Mouse (Mus musculus) kidney, postnatal 0 days (tissue): ENCODE measurements around the gene Mccc2. TPM values are rescaled to one million over a fixed set of nuclear protein-coding genes. Genes with fewer than 3 reads are reported as not detected.
"Not testable (repeated sequence)": the region's sequence is repeated elsewhere in the genome, so short reads cannot be mapped to it uniquely, and the experiment has no call there.

Source experiments
- ATAC-seq: fragments of 200-750 bp; cut with Nextera tagmentation; replicated peaks from 2 replicates; pipeline ENCODE4 v1.8.0; 2017; ENCODE audit warnings: low read depth, moderate number of reproducible peaks, moderate TSS enrichment, moderate library complexity; ENCODE audit not compliant: low FRiP score
- DNase-seq: peaks from one replicate; pipeline ENCODE4 v3.0.0-alpha.2; 2016; ENCODE audit warnings: low spot score
- H3K27ac ChIP-seq: fragments of 300-500 bp; sonication (generic); 2 replicates; pipeline ENCODE4 v1.5.1; 2014; ENCODE audit warnings: mild to moderate bottlenecking
- H3K27me3 ChIP-seq: fragments of 300-500 bp; sonication (generic); 2 replicates; pipeline ENCODE4 v1.6.1; 2014; ENCODE audit warnings: low read length, mixed read lengths; ENCODE audit not compliant: insufficient read depth
- H3K36me3 ChIP-seq: fragments of 300-500 bp; sonication (generic); 2 replicates; pipeline ENCODE4 v1.6.1; 2014; ENCODE audit warnings: low read length, mixed read lengths; ENCODE audit not compliant: insufficient read depth
- H3K4me1 ChIP-seq: fragments of 300-500 bp; sonication (generic); replicated peaks from 2 replicates; pipeline ENCODE4 v1.6.1; 2014; ENCODE audit warnings: antibody characterized with exemption, low read length, mixed read lengths; ENCODE audit not compliant: insufficient read depth
- H3K4me2 ChIP-seq: fragments of 300-500 bp; sonication (generic); 2 replicates; pipeline ENCODE4 v1.6.1; 2014; ENCODE audit warnings: mild to moderate bottlenecking, low read length, moderate library complexity, mixed read lengths
- H3K4me3 ChIP-seq: fragments of 300-500 bp; sonication (generic); replicated peaks from 2 replicates; pipeline ENCODE4 v1.5.1; 2014; ENCODE audit warnings: low read depth, low read length
- H3K9ac ChIP-seq: fragments of 300-500 bp; sonication (generic); 2 replicates; pipeline ENCODE4 v1.6.1; 2014; ENCODE audit warnings: low read depth, low read length
- H3K9me3 ChIP-seq: fragments of 300-500 bp; sonication (generic); replicated peaks from 2 replicates; pipeline ENCODE4 v1.6.1; 2016; ENCODE audit warnings: low read length, inconsistent platforms, mixed read lengths
- CTCF ChIP-seq: IDR thresholded peaks from 2 replicates; pipeline ENCODE4 v1.5.1; 2016; ENCODE audit warnings: antibody characterized with exemption, low read depth, mild to moderate bottlenecking, moderate library complexity
- WGBS: fragments of 180-500 bp; shearing (Covaris S2); extraction: QIAGEN DNeasy Blood & Tissue Kit; methylation state at CpG from one replicate; pipeline ENCODE4 v1.1.7; 2014; 5-methylcytosine and 5-hydroxymethylcytosine counted together
- polyA plus RNA-seq: library from polyadenylated mRNA; unstranded; fragments of >200 nt; fragmentation: Nextera tagmentation; extraction: Ambion mirVana; gene quantifications from 2 replicates; pipeline ENCODE4 v1.2.1, GENCODE M21; 2015

The Mccc2 gene
- 73.4 and 77.8 TPM in 2 replicates for polyA plus RNA-seq

DNA sequence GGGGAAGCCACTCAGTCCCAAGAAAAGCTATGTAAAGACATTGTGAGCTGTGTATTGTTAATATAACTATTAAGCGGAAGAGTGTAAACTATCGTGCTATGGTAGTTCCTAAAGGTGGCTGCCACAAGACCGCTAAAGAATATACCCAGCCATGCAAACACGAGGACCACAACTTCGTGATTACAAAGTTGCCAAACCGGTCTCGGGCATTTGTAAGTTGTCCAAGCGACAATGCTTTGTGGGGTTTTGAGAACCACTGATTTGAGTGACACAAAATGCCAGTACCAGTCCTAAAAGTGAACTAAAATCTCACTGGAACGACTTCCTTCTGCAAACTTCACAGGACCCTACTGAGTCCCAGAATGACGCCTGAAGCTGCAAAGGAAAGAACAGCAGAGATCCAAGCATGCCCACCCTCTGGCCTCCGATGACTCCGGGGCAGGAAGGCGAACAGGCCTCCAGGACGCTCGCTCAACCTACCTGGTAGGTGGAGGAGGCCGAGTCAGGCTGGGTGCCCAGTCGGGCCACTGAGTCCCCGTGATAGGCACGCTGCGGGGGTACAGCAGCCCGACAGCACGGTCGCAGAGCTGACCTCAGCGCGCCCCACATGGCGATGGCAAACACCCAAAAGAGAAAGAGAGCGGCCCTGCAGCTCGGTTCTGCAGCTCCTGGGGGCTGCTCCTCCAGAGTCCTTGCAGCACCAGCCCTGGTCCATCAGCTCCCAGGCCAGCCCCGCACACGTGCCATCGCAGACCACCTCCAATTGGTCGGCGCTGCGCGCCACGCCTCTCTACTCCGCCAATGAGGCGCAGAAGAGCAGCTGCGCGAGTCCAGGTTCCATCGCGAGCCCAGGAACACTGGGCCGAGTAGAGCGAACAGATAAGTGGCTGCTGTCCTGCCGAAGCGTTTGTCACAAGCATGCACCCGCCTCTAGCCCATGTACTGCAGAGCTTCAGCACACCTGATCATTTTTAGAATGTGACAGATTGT, at the start of gene Mccc2:
Mccc2 (minus strand) TSS at position 734 of the 990 bp plus-strand sequence.
- Histone ChIP-seq H3K9me3 (no peaks in the 10 kb centered on the region), H3K4me1 (peaks cover 8% of the 10 kb centered on the region; the same call in 1 of the 2 replicates), H3K27me3 (no peaks in the 10 kb centered on the region), H3K27ac (peak within 1 kb of the TSS; percentile 84), H3K9ac (peak within 1 kb of the TSS; percentile 73), H3K36me3 (0 out of 2 replicates have a peak, but pooled peaks cover 5% of the 10 kb centered on the region), H3K4me2 (peak within 1 kb of the TSS; percentile 76), H3K4me3 (peak within 1 kb of the TSS; percentile 63)
- peak; percentile 97 for DNase-seq
- WGBS, result 2% methylated on average over 45 of the region's 47 CpGs
- TF ChIP-seq CTCF, result no peak
- ATAC-seq, result peak; percentile 100

DNA sequence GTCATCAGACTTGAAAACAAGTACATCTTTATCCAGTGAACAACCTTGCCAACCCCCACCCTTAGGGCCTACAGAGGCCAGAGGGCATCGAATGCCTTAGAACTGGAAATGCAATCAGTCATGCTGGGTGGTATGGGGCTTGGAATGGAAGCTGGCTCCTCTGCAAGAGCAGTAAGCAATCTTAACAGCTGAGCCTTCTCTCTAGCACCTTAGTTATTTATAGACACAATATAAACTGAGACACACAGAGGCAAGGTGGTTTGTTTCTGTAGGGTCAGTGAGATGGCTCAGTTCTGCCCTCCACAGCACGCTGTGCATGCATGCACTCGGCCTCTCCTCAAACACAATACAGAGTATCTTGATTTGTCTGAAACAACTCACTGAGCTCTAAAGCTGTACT, 48.5 kb upstream of the Mccc2 start:
- no peaks in the 10 kb centered on the region for H3K9me3 ChIP-seq
- no peaks in the 10 kb centered on the region for H3K4me1 ChIP-seq
- H3K27me3 ChIP-seq, result no peaks in the 10 kb centered on the region
- no peak overlapping the region for H3K27ac ChIP-seq
- DNase-seq, result no peak
- no peak for TF ChIP-seq CTCF
- H3K36me3 ChIP-seq, result peaks cover 45% of the 10 kb centered on the region
- H3K4me3 ChIP-seq, result no peak overlapping the region
- H3K4me2 ChIP-seq, result no peak overlapping the region
- 87% methylated on average over 3 of the region's 3 CpGs for WGBS
- no peak overlapping the region for H3K9ac ChIP-seq
- no peak for ATAC-seq

- DNase-seq, H3K4me3 ChIP-seq, ATAC-seq, H3K27me3 ChIP-seq, H3K4me1 ChIP-seq, H3K9me3 ChIP-seq, H3K9ac ChIP-seq, H3K27ac ChIP-seq, H3K4me2 ChIP-seq: not testable (repeated sequence)
- 93% methylated on average over 8 of the region's 8 CpGs for WGBS
- H3K36me3 ChIP-seq, result peaks cover 64% of the 10 kb centered on the region
Measured at GRCm38 (mm10) chr13:100057738-100058137, 42.3 kb upstream of the Mccc2 start.

DNA sequence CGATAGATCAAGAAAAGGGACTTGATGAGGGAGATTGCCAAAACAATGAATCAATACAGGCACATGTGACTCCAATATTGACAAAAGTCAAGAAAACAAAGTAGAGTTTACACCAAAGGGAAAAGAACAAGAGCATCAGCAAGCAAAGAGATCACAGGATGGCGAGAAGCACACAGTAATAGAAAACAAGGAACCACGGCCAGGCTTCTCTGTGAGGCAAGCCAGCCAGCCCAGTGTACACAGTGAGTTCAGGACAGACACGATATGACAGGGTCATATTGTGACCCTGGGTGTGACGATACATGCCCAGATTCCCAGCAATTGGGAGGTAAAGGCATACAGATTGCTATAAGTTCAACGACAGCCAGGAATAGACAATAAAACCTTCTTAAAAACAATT, 10.6 kb upstream of the Mccc2 start:
- Histone ChIP-seq H3K9ac (no peak overlapping the region), H3K4me3 (no peak overlapping the region), H3K36me3 (peaks cover 57% of the 10 kb centered on the region), H3K27me3 (no peaks in the 10 kb centered on the region), H3K27ac (no peak overlapping the region), H3K4me2 (no peak overlapping the region), H3K4me1 (no peaks in the 10 kb centered on the region), H3K9me3 (no peaks in the 10 kb centered on the region)
- 90% methylated on average over 6 of the region's 6 CpGs for whole genome bisulfite sequencing
- ATAC-seq, result no peak
- TF ChIP-seq CTCF, result no peak
- no peak for DNase-seq

GRCm38 (mm10) chr13:100016891-100017290, 1.5 kb upstream of the Mccc2 start:
- H3K4me1 ChIP-seq, result peaks cover 8% of the 10 kb centered on the region; the same call in 1 of the 2 replicates
- 86% methylated on average over 9 of the region's 9 CpGs for WGBS
- DNase-seq, result no peak
- TF ChIP-seq CTCF, result no peak
- H3K27ac ChIP-seq, result no peak overlapping the region
- H3K4me3 ChIP-seq, result no peak overlapping the region
- H3K9ac ChIP-seq, result no peak overlapping the region
- H3K9me3 ChIP-seq, result no peaks in the 10 kb centered on the region
- H3K27me3 ChIP-seq, result no peaks in the 10 kb centered on the region
- no peak for ATAC-seq
- 0 out of 2 replicates have a peak, but pooled peaks cover 6% of the 10 kb centered on the region for H3K36me3 ChIP-seq
- no peak overlapping the region for H3K4me2 ChIP-seq

GRCm38 (mm10) chr13:100015937-100016336, 498 bp upstream of the Mccc2 start:
- WGBS, result 6% methylated on average over 8 of the region's 8 CpGs
- peaks cover 8% of the 10 kb centered on the region; the same call in 1 of the 2 replicates for H3K4me1 ChIP-seq
- no peaks in the 10 kb centered on the region for H3K9me3 ChIP-seq
- peak overlapping the region; percentile 63 for H3K4me3 ChIP-seq
- ATAC-seq, result peak; percentile 8; the same call in 1 of the 2 replicates
- peak; percentile 33 for DNase-seq
- peak overlapping the region; percentile 76 for H3K4me2 ChIP-seq
- TF ChIP-seq CTCF, result no peak
- 0 out of 2 replicates have a peak, but pooled peaks cover 6% of the 10 kb centered on the region for H3K36me3 ChIP-seq
- peak overlapping the region; percentile 84 for H3K27ac ChIP-seq
- H3K27me3 ChIP-seq, result no peaks in the 10 kb centered on the region
- peak overlapping the region; percentile 64 for H3K9ac ChIP-seq
